Mouse (Mus musculus) spleen, adult 2 months (tissue): ENCODE data around the gene Kiss1r. TPM values are rescaled to one million over a fixed set of nuclear protein-coding genes. Genes with fewer than 3 reads are reported as not detected.
"Not testable (repeated sequence)": the region's sequence is repeated elsewhere in the genome, so short reads cannot be mapped to it uniquely, and the experiment has no call there.

ENCODE experiments used
- DNase-seq, 2 experiments: peaks; one replicate each; pipeline versions ENCODE4 v3.0.0 to v3.0.0-alpha.2; 2012 to 2021; ENCODE audit warnings: low spot score in 2 of 2, low read depth in 1 of 2
- H3K27ac ChIP-seq: fragments of 200-500 bp; 2 replicates; pipeline ENCODE4 v1.5.1; 2012; ENCODE audit warnings: low read length, inconsistent platforms; ENCODE audit not compliant: insufficient read depth
- H3K27me3 ChIP-seq: fragments of 200-500 bp; 2 replicates; pipeline ENCODE4 v1.6.1; 2012; ENCODE audit warnings: mild to moderate bottlenecking, moderate library complexity, low read length, inconsistent platforms; ENCODE audit not compliant: control insufficient read depth, insufficient read depth
- H3K36me3 ChIP-seq: fragments of 200-500 bp; 2 replicates; pipeline ENCODE4 v1.6.1; 2012; ENCODE audit warnings: mild to moderate bottlenecking, low read length, inconsistent platforms; ENCODE audit not compliant: control insufficient read depth, insufficient read depth
- H3K4me1 ChIP-seq: fragments of 200-500 bp; 2 replicates; pipeline ENCODE4 v1.6.1; 2011; ENCODE audit warnings: inconsistent platforms; ENCODE audit not compliant: control insufficient read depth, insufficient read depth, insufficient read length
- H3K4me3 ChIP-seq: fragments of 200-500 bp; 2 replicates; pipeline ENCODE4 v1.5.1; 2011; ENCODE audit warnings: mild to moderate bottlenecking, inconsistent platforms; ENCODE audit not compliant: insufficient read depth, insufficient read length; ENCODE audit errors: extremely low read depth
- CTCF ChIP-seq: fragments of 200-500 bp; IDR thresholded peaks from 2 replicates; pipeline ENCODE4 v1.5.1; 2011; ENCODE audit warnings: mild to moderate bottlenecking, inconsistent platforms; ENCODE audit not compliant: insufficient read depth, insufficient read length, insufficient replicate concordance; ENCODE audit errors: extremely low read depth
- POLR2A ChIP-seq: fragments of 200-500 bp; IDR thresholded peaks from 2 replicates; pipeline ENCODE4 v1.6.1; 2011; ENCODE audit warnings: low read depth, low read length, inconsistent platforms
- WGBS: fragments of 180-500 bp; shearing (Covaris S2); methylation state at CpG from one replicate; pipeline ENCODE4 v1.1.7; 2018; 5-methylcytosine and 5-hydroxymethylcytosine counted together
- polyA plus RNA-seq: library from polyadenylated mRNA; depleted of rRNA; stranded (reverse); fragments of >200 nt; gene quantifications from 2 replicates; pipeline ENCODE4 v1.2.3, GENCODE M21; 2012

Kiss1r gene
- polyA plus RNA-seq, 1 experiment: 5.3 TPM

- Histone ChIP-seq H3K4me3 (no peak overlapping the region), H3K36me3 (no peaks in the 10 kb centered on the region), H3K27ac (no peak overlapping the region), H3K27me3 (peaks cover 10% of the 10 kb centered on the region), H3K4me1 (peaks cover 31% of the 10 kb centered on the region)
- 0% methylated on average over 1 of the region's 1 CpGs for WGBS
- TF ChIP-seq POLR2A (no peak), CTCF (no peak)
- no peak for DNase-seq
Measured at GRCm38 (mm10) chr10:79877174-79877573, 39.6 kb upstream of the Kiss1r start.

GRCm38 (mm10) chr10:79877757-79878156, 39.0 kb upstream of the Kiss1r start:
- Histone ChIP-seq H3K27me3 (peaks cover 10% of the 10 kb centered on the region), H3K4me3 (peak overlapping the region; percentile 27), H3K27ac (no peak overlapping the region), H3K4me1 (peaks cover 32% of the 10 kb centered on the region), H3K36me3 (no peaks in the 10 kb centered on the region)
- TF ChIP-seq CTCF (no peak), POLR2A (no peak)
- 2% methylated on average over 12 of the region's 12 CpGs for WGBS
- no peak for DNase-seq

GRCm38 (mm10) chr10:79879527-79879926, 37.2 kb upstream of the Kiss1r start:
- WGBS: 17% methylated on average over 3 of the region's 3 CpGs
- no peak overlapping the region for H3K4me3 ChIP-seq
- H3K36me3 ChIP-seq: no peaks in the 10 kb centered on the region
- TF ChIP-seq CTCF (no peak), POLR2A (no peak)
- H3K27ac ChIP-seq: no peak overlapping the region
- peaks cover 23% of the 10 kb centered on the region for H3K4me1 ChIP-seq
- H3K27me3 ChIP-seq: 0 out of 2 replicates have a peak, but pooled peaks cover 2% of the 10 kb centered on the region
- no peak for DNase-seq

- Histone ChIP-seq H3K27me3 (0 out of 2 replicates have a peak, but pooled peaks cover 2% of the 10 kb centered on the region), H3K36me3 (no peaks in the 10 kb centered on the region), H3K27ac (no peak overlapping the region), H3K4me1 (peaks cover 22% of the 10 kb centered on the region), H3K4me3 (no peak overlapping the region)
- 9% methylated on average over 9 of the region's 9 CpGs for WGBS
- no peak for DNase-seq
- TF ChIP-seq CTCF (no peak), POLR2A (no peak)
Measured at GRCm38 (mm10) chr10:79880721-79881120, 36.0 kb upstream of the Kiss1r start.

- TF ChIP-seq CTCF (no peak), POLR2A (no peak)
- no peak for DNase-seq
- 6% methylated on average over 22 of the region's 22 CpGs for WGBS
- Histone ChIP-seq H3K27me3 (0 out of 2 replicates have a peak, but pooled peaks cover 2% of the 10 kb centered on the region), H3K4me3 (0 out of 2 replicates have a peak overlapping the region, but pooled peaks have one; percentile 4), H3K4me1 (peaks cover 19% of the 10 kb centered on the region), H3K36me3 (no peaks in the 10 kb centered on the region), H3K27ac (no peak overlapping the region)
Measured at GRCm38 (mm10) chr10:79881981-79882380, 34.8 kb upstream of the Kiss1r start.

GRCm38 (mm10) chr10:79883297-79884084, 33.3 kb upstream of the Kiss1r start:
- Histone ChIP-seq H3K36me3 (no peaks in the 10 kb centered on the region), H3K4me1 (peaks cover 10% of the 10 kb centered on the region), H3K27me3 (0 out of 2 replicates have a peak, but pooled peaks cover 2% of the 10 kb centered on the region), H3K4me3 (no peak overlapping the region), H3K27ac (no peak overlapping the region)
- TF ChIP-seq POLR2A: no peak
- TF ChIP-seq CTCF: peak; percentile 80; the same call in 1 of the 2 replicates
- 24% methylated on average over 22 of the region's 22 CpGs for WGBS
- DNase-seq: peak; percentile 49 to 69

- TF ChIP-seq POLR2A (no peak), CTCF (no peak)
- no peaks in the 10 kb centered on the region for H3K36me3 ChIP-seq
- H3K27me3 ChIP-seq: 0 out of 2 replicates have a peak, but pooled peaks cover 2% of the 10 kb centered on the region
- H3K4me1 ChIP-seq: peaks cover 10% of the 10 kb centered on the region
- no peak for DNase-seq
- no peak overlapping the region for H3K4me3 ChIP-seq
- WGBS: 18% methylated on average over 4 of the region's 4 CpGs
- H3K27ac ChIP-seq: no peak overlapping the region
Measured at GRCm38 (mm10) chr10:79884446-79884845, 32.3 kb upstream of the Kiss1r start.

- not testable (repeated sequence) for H3K27me3 ChIP-seq, H3K27ac ChIP-seq, H3K36me3 ChIP-seq, DNase-seq, H3K4me3 ChIP-seq
- H3K4me1 ChIP-seq: peaks cover 10% of the 10 kb centered on the region
- 38% methylated on average over 3 of the region's 3 CpGs for WGBS
Measured at GRCm38 (mm10) chr10:79884938-79885337, 31.8 kb upstream of the Kiss1r start.
